In genomic region chr6:124505028-124505427, GRCm38 (mm10) we compare ENCODE assay signal across 11 mouse cellular contexts. TPM values are rescaled to one million over a fixed set of nuclear protein-coding genes. Genes with fewer than 3 reads are reported as not detected.
DNase-seq lines count a peak whose midpoint lies in the region.
"Had no signal": no experiment of that assay in that cellular context is flagged by ENCODE, and none has a peak within 500 bp of the region (broad histone marks: within the 10 kb centered on the region; RNA-seq: fewer than 3 reads in every experiment).

No protein-coding gene starts in this region.

- peak; percentile 94 for DNase-seq in heart, adult 11 months
- no peak for DNase-seq in heart, adult 8-10 months (ENCODE audit: low spot score)
- DNase-seq in right cerebral cortex, postnatal 14 days: peak; percentile 28
- DNase-seq in right cerebral cortex, adult 18-20 months: no peak
- peak; percentile 19 for DNase-seq in lung, postnatal 10 days
- DNase-seq in spleen, postnatal 36 days (ENCODE audit: low spot score in 2 of 2): peak; percentile 42 to 47
- DNase-seq in yolk sac, embryonic 10.5 days (ENCODE audit: low spot score): no peak
- DNase-seq in layer of hippocampus, adult 8-10 months (ENCODE audit: low spot score in 2 of 2): no peak
- DNase-seq: cerebellum, postnatal 36 days; gastrocnemius, postnatal 14 days; kidney, postnatal 25 days had no signal

RNA-seq across cellular contexts. Expression of gene C1ra, which starts 7.2 kb away (rescaled TPM):
- 10 to 100 TPM; 11.2 to 14.1 (median 13.0) TPM for total RNA-seq in heart, adult 8-10 months (2022)
- 1 to 10 TPM in 3 of 4 experiments, under 1 TPM in 1; 0.89 to 1.9 (median 1.3) TPM for total RNA-seq in layer of hippocampus, adult 8-10 months (2022)

RNA-seq across cellular contexts. Expression of gene C1rl, which starts 12.1 kb away (rescaled TPM):
- total RNA-seq in heart, adult 8-10 months (2022): 1 to 10 TPM; 1.1 to 2.1 (median 1.9) TPM
- under 1 TPM; 0.39 to 0.67 (median 0.60) TPM for total RNA-seq in layer of hippocampus, adult 8-10 months (2022)

RNA-seq across cellular contexts. Expression of gene C1s1, which starts 37.1 kb away (rescaled TPM):
- 10 to 100 TPM; 21.5 to 26.8 (median 24.0) TPM for total RNA-seq in heart, adult 8-10 months (2022)
- 1 to 10 TPM in 3 of 4 experiments, under 1 TPM in 1; 0.59 to 1.7 (median 1.2) TPM for total RNA-seq in layer of hippocampus, adult 8-10 months (2022)

RNA-seq across cellular contexts. Expression of gene Clstn3, which starts 40.4 kb away (rescaled TPM):
- 1 to 10 TPM in 1 of 4 experiments, under 1 TPM in 3; 0.24 to 1.4 (median 0.56) TPM for total RNA-seq in heart, adult 8-10 months (2022)
- 100 to 1,000 TPM; 249 to 296 (median 280) TPM for total RNA-seq in layer of hippocampus, adult 8-10 months (2022)

Comparison
In these comparisons a context has a peak if more than half of its experiments do, and no peak if none do; other contexts are left out.
1. DNase-seq: peak in heart, adult 11 months (single experiment), right cerebral cortex, postnatal 14 days (single experiment), lung, postnatal 10 days (single experiment) and spleen, postnatal 36 days (2 of 2); none in heart, adult 8-10 months (single experiment), right cerebral cortex, adult 18-20 months (single experiment), yolk sac, embryonic 10.5 days (single experiment) and layer of hippocampus, adult 8-10 months (0 of 2).
2. RNA of gene C1ra, which starts 7.2 kb away (total RNA-seq): 11.2 to 14.1 TPM in heart, adult 8-10 months; 0.89 to 1.9 TPM in layer of hippocampus, adult 8-10 months; every median in the first group is over 4 times any median in the second.
3. RNA of gene C1s1, which starts 37.1 kb away (total RNA-seq): 21.5 to 26.8 TPM in heart, adult 8-10 months; 0.59 to 1.7 TPM in layer of hippocampus, adult 8-10 months; every median in the first group is over 4 times any median in the second.